Mouse (Mus musculus) spleen, postnatal 4 days (tissue): ENCODE data around the gene Npat.

Source experiments
- DNase-seq, 2 experiments: peaks; one replicate each; pipeline ENCODE4 v3.0.0; 2022; ENCODE audit warnings: low spot score in 2 of 2

Npat gene

DNA sequence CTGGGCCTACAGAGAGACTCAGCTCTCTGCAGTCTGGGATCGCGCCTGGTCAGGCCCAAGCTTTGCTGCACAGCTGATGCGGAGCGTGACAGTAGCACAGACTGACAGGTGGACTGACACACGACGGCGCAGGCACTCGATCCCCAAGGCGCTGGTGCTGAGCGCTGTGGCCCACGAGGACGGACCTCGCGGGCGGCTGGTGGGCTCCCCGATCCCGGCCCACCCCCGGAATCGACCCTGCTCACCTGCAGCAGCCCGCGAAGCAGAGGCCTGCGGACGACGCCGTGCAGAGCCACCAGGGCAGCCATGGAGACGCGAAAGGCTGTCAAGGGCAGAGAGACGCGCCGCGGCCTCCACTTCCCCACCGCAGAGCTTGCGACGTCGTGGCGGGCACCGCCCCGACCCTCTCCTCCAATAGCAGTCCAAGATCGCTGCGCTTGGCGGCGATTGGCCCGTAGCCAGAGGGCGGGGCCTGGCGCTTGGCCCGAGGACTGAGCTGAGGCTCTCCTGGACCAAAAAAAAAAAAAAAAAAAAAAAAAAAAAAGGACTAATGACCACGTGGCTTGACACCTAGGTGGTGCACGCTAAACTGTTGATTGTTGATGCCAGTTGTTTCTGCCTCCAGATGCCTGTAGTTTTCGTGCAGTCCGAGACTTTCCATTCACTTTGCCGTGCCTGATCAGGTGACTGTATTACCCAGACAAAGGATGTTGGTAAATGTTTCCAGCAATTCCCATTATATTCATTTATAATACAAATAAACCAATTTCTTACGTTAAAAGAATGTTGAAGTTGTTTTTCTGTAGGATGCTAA lies 73.3 kb downstream of the Npat start, which contains the start of gene Acat1:
Gene Acat1 (minus strand): TSS at position 415 of the 814 bp plus-strand sequence.
- peak; percentile 93 to 95 for DNase-seq

DNA sequence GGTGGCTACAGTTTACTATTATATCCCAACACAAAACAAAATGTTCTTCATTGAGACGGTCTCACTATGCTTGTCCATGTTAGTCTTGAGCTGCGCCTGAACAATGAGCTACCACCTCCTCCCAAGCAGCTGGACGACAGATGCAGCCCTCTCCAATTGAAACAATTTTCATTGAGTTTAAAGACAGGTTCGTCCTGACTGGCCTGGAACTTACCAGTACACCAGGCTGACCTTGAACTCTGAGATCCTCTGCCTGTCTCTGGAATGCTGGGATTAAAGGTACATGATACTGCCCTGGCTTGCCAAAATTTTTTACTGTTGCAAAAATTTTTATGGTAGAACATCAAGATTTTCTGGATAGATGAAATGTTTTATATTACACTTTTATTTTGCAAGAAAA lies 77.4 kb downstream of the Npat start:
- no peak for DNase-seq

DNA sequence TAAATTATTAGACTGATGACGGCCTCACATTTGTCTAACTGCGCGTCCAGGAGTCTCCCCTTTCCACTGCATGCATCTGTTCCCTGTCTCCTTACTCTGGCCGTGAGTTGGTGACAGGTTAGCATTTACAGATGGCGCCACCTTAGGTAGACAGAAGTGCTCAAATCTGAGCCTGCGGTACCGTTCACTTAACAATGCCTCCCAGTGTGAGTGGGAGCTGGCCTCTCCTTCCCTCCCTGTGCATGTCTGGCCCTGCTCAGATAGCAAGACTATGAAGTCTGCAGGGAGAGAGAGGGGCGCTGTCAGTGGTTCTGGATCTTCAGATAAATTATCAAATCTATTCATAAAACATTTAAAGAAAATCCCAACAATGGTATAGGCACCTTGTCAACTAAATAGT lies 78.4 kb downstream of the Npat start:
- no peak for DNase-seq
